ENCODE assay signal across 28 mouse cellular contexts in the genomic region with DNA sequence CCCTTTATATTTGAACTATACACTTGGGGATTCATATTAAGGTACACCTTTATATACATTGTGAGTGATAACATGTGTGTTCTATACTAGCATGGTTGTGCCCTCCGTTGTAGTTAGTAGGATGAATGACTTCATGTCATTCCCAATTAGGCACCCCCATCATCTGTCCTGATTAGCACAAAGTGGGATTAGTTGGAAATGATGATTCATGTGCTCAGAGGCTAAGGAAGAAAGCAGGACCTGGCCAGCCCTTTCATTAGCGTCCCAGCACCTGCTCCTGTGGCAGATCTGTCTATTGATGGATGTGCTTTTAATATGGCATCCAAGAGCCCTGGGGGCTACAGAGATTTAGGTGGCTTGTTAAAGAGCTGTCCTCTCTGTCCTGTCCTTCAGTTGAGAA.
A peak's percentile ranks its signal among the peaks of the same experiment; 100 is the strongest.
DNase-seq lines count a peak whose midpoint lies in the region; ATAC-seq lines count a peak whose summit lies in the region.
"Had no signal": no experiment of that assay in that cellular context is flagged by ENCODE, and none has a peak within 500 bp of the region (broad histone marks: within the 10 kb centered on the region; RNA-seq: fewer than 3 reads in every experiment).

No protein-coding gene starts in this region.

- no peaks in the 10 kb centered on the region for H3K4me1 ChIP-seq in hindbrain, embryonic 11.5 days (replicated peaks; ENCODE audit: control insufficient read depth, insufficient read depth, low read length)
- H3K4me1 ChIP-seq in hindbrain, embryonic 16.5 days (ENCODE audit: control insufficient read depth, insufficient read depth, low read depth, low read length): no peaks in the 10 kb centered on the region
- H3K4me1 ChIP-seq in neural tube, embryonic 12.5 days: no peaks in the 10 kb centered on the region
- no peaks in the 10 kb centered on the region for H3K4me1 ChIP-seq in neural tube, embryonic 15.5 days
- H3K4me1 ChIP-seq: limb, embryonic 10.5 days; limb, embryonic 15.5 days; liver, embryonic 13.5 days; megakaryocyte, embryonic 14.5 days had no signal

- no peaks in the 10 kb centered on the region for H3K9me3 ChIP-seq in hindbrain, embryonic 11.5 days (ENCODE audit: control insufficient read depth, low read length)
- no peaks in the 10 kb centered on the region for H3K9me3 ChIP-seq in hindbrain, embryonic 16.5 days (ENCODE audit: control insufficient read depth, low read length)
- no peaks in the 10 kb centered on the region for H3K9me3 ChIP-seq in neural tube, embryonic 12.5 days
- H3K9me3 ChIP-seq in neural tube, embryonic 15.5 days (replicated peaks): no peaks in the 10 kb centered on the region
- H3K9me3 ChIP-seq: hindbrain, embryonic 13.5 days; limb, embryonic 10.5 days; limb, embryonic 15.5 days; liver, embryonic 13.5 days; megakaryocyte, embryonic 14.5 days had no signal

- 67% methylated on average over 2 of the region's 2 CpGs for WGBS in hindbrain, embryonic 11.5 days
- 39% methylated on average over 2 of the region's 2 CpGs for WGBS in hindbrain, embryonic 16.5 days
- 45% methylated on average over 2 of the region's 2 CpGs for WGBS in neural tube, embryonic 12.5 days
- WGBS in neural tube, embryonic 15.5 days: 29% methylated on average over 2 of the region's 2 CpGs

- no peak overlapping the region for H3K4me2 ChIP-seq in hindbrain, embryonic 11.5 days (replicated peaks; ENCODE audit: low read depth, low read length)
- no peak overlapping the region for H3K4me2 ChIP-seq in hindbrain, embryonic 16.5 days (ENCODE audit: low read length)
- no peak overlapping the region for H3K4me2 ChIP-seq in neural tube, embryonic 12.5 days (replicated peaks)
- H3K4me2 ChIP-seq in neural tube, embryonic 15.5 days: no peak overlapping the region
- H3K4me2 ChIP-seq: hindbrain, embryonic 13.5 days; limb, embryonic 15.5 days; liver, embryonic 13.5 days had no signal

- peak; percentile 79; the same call in 1 of the 2 replicates for ATAC-seq in hindbrain, embryonic 11.5 days (ENCODE audit: low FRiP score)
- ATAC-seq in hindbrain, embryonic 16.5 days: no peak
- ATAC-seq in neural tube, embryonic 12.5 days (ENCODE audit: low FRiP score, low read depth): peak; percentile 37; the same call in 1 of the 2 replicates
- no peak for ATAC-seq in neural tube, embryonic 15.5 days (ENCODE audit: low FRiP score)
- ATAC-seq: CD4-positive, CD25-positive, alpha-beta regulatory T cell, adult 4 months; forebrain, embryonic 16.5 days; lung, postnatal 0 days had no signal

- no peak overlapping the region for H3K27ac ChIP-seq in hindbrain, embryonic 11.5 days (ENCODE audit: low read depth, low read length)
- H3K27ac ChIP-seq in hindbrain, embryonic 16.5 days (ENCODE audit: low read depth, low read length): no peak overlapping the region
- H3K27ac ChIP-seq in neural tube, embryonic 12.5 days: no peak overlapping the region
- H3K27ac ChIP-seq in neural tube, embryonic 15.5 days (replicated peaks): no peak overlapping the region
- H3K27ac ChIP-seq: gastrocnemius, adult 2 months; hindbrain, embryonic 13.5 days; layer of hippocampus, adult 2 months; limb, embryonic 10.5 days; limb, embryonic 15.5 days; liver, embryonic 13.5 days had no signal

- H3K4me3 ChIP-seq in hindbrain, embryonic 11.5 days (ENCODE audit: low read depth, low read length): no peak overlapping the region
- H3K4me3 ChIP-seq in hindbrain, embryonic 16.5 days (ENCODE audit: low read length): no peak overlapping the region
- H3K4me3 ChIP-seq in neural tube, embryonic 12.5 days: no peak overlapping the region
- H3K4me3 ChIP-seq in neural tube, embryonic 15.5 days (replicated peaks): no peak overlapping the region
- H3K4me3 ChIP-seq: erythroblast, embryonic 14.5 days; gastrocnemius, adult 2 months; hindbrain, embryonic 13.5 days; layer of hippocampus, adult 2 months; limb, embryonic 10.5 days; limb, embryonic 15.5 days; liver, embryonic 13.5 days; megakaryocyte, embryonic 14.5 days had no signal

- H3K27me3 ChIP-seq in hindbrain, embryonic 11.5 days (ENCODE audit: control insufficient read depth, insufficient read depth, low read length): no peaks in the 10 kb centered on the region
- no peaks in the 10 kb centered on the region for H3K27me3 ChIP-seq in hindbrain, embryonic 16.5 days (replicated peaks; ENCODE audit: control insufficient read depth, insufficient read depth, low read length)
- no peaks in the 10 kb centered on the region for H3K27me3 ChIP-seq in neural tube, embryonic 12.5 days (replicated peaks)
- no peaks in the 10 kb centered on the region for H3K27me3 ChIP-seq in neural tube, embryonic 15.5 days (replicated peaks)
- H3K27me3 ChIP-seq: hindbrain, embryonic 13.5 days; limb, embryonic 15.5 days; liver, embryonic 13.5 days; megakaryocyte, embryonic 14.5 days had no signal

- no peak overlapping the region for H3K9ac ChIP-seq in hindbrain, embryonic 11.5 days (ENCODE audit: low read depth, low read length)
- no peak overlapping the region for H3K9ac ChIP-seq in hindbrain, embryonic 16.5 days (ENCODE audit: low read depth, low read length)
- no peak overlapping the region for H3K9ac ChIP-seq in neural tube, embryonic 12.5 days
- no peak overlapping the region for H3K9ac ChIP-seq in neural tube, embryonic 15.5 days (replicated peaks)
- H3K9ac ChIP-seq: hindbrain, embryonic 13.5 days; limb, embryonic 15.5 days; liver, embryonic 13.5 days had no signal

- H3K36me3 ChIP-seq in hindbrain, embryonic 11.5 days (ENCODE audit: control insufficient read depth, insufficient read depth, low read length): no peaks in the 10 kb centered on the region
- H3K36me3 ChIP-seq in hindbrain, embryonic 16.5 days (ENCODE audit: control insufficient read depth, insufficient read depth, low read length): no peaks in the 10 kb centered on the region
- no peaks in the 10 kb centered on the region for H3K36me3 ChIP-seq in neural tube, embryonic 12.5 days
- no peaks in the 10 kb centered on the region for H3K36me3 ChIP-seq in neural tube, embryonic 15.5 days
- H3K36me3 ChIP-seq: hindbrain, embryonic 13.5 days; limb, embryonic 10.5 days; limb, embryonic 15.5 days; liver, embryonic 13.5 days had no signal

- DNase-seq in hindbrain, embryonic 11.5 days (ENCODE audit: low spot score): peak; percentile 48
- DNase-seq in retina, embryonic 14.5 days (ENCODE audit: low spot score): peak; percentile 25
- no peak for DNase-seq in heart, adult 11 months
- DNase-seq in right cerebral cortex, postnatal 4 days: no peak
- DNase-seq: adrenal gland, postnatal 14 days; cerebellum, adult 11-12 months; cerebellum, adult 9-11 months; gastrocnemius, adult 2 months; heart, postnatal 14 days; kidney, adult 18-20 months; kidney, postnatal 36 days; liver, embryonic 13.5 days; lung, adult 18-20 months; lung, postnatal 4 days; thymus, adult 2 months; thymus, postnatal 36 days had no signal

Comparison
In these comparisons a context has a peak if more than half of its experiments do, and no peak if none do; other contexts are left out.
1. ATAC-seq: peak in hindbrain, embryonic 11.5 days (single experiment) and neural tube, embryonic 12.5 days (single experiment); none in hindbrain, embryonic 16.5 days (single experiment) and neural tube, embryonic 15.5 days (single experiment).
2. DNase-seq: peak in hindbrain, embryonic 11.5 days (single experiment) and retina, embryonic 14.5 days (single experiment); none in heart, adult 11 months (single experiment) and right cerebral cortex, postnatal 4 days (single experiment).